Mouse (Mus musculus): Measurements from ENCODE around the gene Zcchc12. TPM values are rescaled to one million over a fixed set of nuclear protein-coding genes. Genes with fewer than 3 reads are reported as not detected.

The Zcchc12 gene
- 4.6 TPM for polyA plus RNA-seq (2014; fragmentation: Illumina TruSeq; extraction: RNeasy Lipid Tissue Mini Kit (QIAGEN cat#74804); ENCODE audit: low read depth, low replicate concordance)

DNA sequence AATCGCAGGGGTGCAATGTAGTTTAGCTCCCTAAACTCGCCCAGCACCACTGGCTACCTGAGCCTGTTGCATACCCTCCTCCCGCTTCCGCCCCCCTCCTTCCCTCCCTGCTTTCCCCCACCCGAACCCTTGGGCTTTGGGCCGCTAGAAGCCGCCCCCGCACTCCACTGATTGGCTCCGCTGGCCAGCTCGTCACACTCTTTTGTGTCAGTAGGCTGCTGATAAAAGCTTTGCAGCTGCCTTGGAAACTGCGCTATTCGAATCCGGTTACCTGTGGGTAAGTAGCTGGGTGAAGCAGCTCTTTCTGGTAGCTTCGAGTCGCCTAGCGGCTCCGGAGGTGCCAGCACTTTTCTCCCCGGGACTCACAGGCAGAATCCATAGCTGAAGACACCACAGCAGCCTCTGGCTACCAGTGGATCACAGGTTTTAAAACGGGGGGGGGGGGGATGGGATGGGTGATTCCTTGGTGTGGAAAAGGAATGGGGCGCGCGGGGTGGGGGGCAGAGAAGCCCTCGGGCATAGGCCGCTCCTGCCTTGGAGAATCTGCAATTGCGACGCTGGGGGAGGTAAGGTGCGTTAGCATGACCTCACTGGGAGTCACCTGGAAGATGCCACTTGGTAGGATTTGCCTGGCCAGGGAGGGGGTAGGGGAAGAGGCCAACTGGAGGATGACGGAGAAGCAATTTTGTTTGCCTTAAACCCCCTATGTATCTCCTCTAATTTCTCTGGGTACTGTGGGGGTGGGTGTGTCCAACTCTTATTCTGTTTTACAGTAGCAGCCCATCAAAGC lies at the start of gene Zcchc12:
Gene Zcchc12, plus strand, starts transcription at position 169 of the 790 bp plus-strand sequence.

Other genes with a start within 250 kb of the Zcchc12 start
- 554 TPM for gene Il13ra1, start 83.8 kb upstream of the Zcchc12 start, polyA plus RNA-seq (2014; fragmentation: Illumina TruSeq; extraction: RNeasy Lipid Tissue Mini Kit (QIAGEN cat#74804); ENCODE audit: low read depth, low replicate concordance)
- gene Lonrf3, start 132.4 kb downstream of the Zcchc12 start, polyA plus RNA-seq (2014; fragmentation: Illumina TruSeq; extraction: RNeasy Lipid Tissue Mini Kit (QIAGEN cat#74804); ENCODE audit: low read depth, low replicate concordance) = 6.8 TPM
- gene Gm6268, start 205.4 kb downstream of the Zcchc12 start, polyA plus RNA-seq (2014; fragmentation: Illumina TruSeq; extraction: RNeasy Lipid Tissue Mini Kit (QIAGEN cat#74804); ENCODE audit: low read depth, low replicate concordance) = not detected

All from sigmoid colon, adult 10 weeks (tissue).